Mouse (Mus musculus) layer of hippocampus, adult 2 months (tissue): Measurements from ENCODE around the gene Fuca1. TPM values are rescaled to one million over a fixed set of nuclear protein-coding genes. Genes with fewer than 3 reads are reported as not detected.

Experiments used
- DNase-seq, 2 experiments: peaks; one replicate each; pipeline ENCODE4 v3.0.0; 2022; ENCODE audit warnings: low spot score in 2 of 2
- H3K27ac ChIP-seq: fragments of 200-600 bp; 2 replicates; pipeline ENCODE4 v1.8.1; 2022
- H3K4me3 ChIP-seq: fragments of 200-600 bp; 2 replicates; pipeline ENCODE4 v1.8.1; 2022; ENCODE audit warnings: mild to moderate bottlenecking
- CTCF ChIP-seq: fragments of 200-600 bp; conservative IDR thresholded peaks from 2 replicates; pipeline ENCODE4 v1.8.1; 2022; ENCODE audit warnings: antibody characterized with exemption, mild to moderate bottlenecking, moderate library complexity
- total RNA-seq, 2 experiments: library from RNA; stranded (reverse); gene quantifications; 2 replicates each; pipeline ENCODE4 v1.2.3; 2021

Fuca1 gene
- total RNA-seq, 2 experiments from 2014 or later, result 39.4 to 39.7 TPM

DNA sequence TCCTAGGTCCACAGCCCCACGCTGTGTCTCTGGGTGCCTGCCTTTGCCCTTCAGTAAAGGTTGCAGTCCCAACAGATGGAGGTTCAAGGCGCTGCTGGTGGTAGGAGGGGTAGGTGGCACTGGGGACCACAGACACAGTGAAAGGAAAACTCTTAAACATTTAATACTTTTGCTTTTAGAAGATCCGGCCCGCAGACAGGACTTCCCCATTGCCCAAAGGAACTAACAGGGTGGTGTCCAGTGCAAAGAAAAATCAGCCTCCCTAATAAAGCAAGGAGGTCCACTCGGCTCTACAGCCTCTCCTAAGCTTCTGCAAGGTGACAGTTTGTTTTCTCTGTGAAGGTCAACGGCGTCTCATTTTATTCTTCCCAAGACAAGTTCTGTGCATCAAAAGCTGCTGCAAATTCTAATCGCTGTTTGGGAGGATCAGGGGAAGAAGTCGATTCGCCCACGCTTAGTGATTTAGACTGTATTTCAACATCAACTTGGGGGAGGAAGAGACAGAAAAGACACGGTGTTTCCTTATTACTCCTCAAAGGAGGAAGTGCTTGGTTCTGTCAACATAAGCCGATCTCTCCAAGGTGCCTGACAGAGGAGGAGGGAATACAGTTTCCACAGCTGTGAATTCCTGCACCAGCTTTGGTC lies 1.8 kb upstream of the Fuca1 start:
- H3K4me3 ChIP-seq, result no peak overlapping the region
- TF ChIP-seq CTCF, result no peak
- DNase-seq, result no peak
- H3K27ac ChIP-seq, result peak overlapping the region; percentile 36; the same call in 1 of the 2 replicates

DNA sequence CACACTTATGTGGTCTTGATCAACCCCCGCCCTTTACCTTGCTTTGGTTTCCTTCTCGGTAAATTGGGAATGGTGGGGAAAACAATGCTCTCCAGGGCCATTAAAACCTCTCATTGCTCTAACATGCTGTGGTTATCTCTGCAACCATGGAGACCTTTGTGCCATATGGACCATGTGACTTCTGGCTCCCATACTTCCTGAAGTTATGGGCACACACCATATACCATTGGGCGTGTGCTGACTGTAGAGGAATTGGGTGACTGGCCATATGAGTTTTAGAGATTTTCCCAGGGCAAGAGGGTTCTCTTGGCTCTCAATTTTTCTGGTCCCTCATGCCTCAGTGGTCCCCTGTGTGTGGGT lies 1.3 kb upstream of the Fuca1 start:
- Histone ChIP-seq H3K4me3 (no peak overlapping the region), H3K27ac (peak overlapping the region; percentile 36; the same call in 1 of the 2 replicates)
- no peak for DNase-seq
- no peak for TF ChIP-seq CTCF

DNA sequence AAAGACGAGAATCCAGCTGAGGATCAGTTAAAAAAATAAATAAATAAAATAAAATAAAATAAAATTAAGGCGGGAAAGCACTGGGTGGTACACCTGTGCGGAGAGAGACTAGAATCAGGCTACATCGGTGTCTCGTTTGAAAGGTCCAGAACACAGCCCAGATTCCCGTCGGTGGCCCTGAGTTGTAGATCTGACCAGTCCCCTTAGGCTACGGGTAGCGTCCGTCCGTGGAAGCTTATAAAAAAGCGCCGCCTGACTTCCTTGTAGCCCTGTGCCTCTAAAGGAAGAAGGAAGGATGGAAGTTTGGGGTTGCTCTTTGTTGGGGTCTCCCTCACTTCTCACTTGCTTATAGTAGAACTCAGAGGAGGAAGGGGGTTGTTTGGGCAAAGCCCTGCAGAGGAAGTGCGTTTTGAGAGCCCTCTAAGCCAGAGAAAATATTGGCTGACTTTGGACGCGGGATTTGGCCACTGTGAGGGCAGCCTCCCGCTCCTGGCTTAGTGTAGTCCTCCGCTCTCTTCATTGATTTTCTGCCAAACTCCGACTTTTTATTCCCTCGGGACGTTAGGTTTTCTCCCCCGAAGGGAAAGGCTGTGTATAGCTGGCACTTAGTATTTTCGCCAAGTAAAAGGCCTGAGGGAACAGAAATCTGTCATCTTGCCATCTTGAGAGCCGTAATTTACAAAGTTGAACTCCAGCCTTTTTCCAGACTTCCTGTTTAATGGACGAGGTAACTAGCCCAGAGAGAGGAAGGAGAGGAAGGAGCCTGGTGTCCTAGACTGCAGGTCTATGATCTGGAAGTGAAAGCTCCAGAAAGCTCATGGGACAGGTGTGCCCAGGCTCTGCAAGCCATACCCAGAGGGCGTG lies 954 bp downstream of the Fuca1 start:
- Histone ChIP-seq H3K27ac (peak overlapping the region; percentile 71; the same call in 1 of the 2 replicates), H3K4me3 (peak overlapping the region; percentile 94)
- TF ChIP-seq CTCF, result no peak
- no peak for DNase-seq

DNA sequence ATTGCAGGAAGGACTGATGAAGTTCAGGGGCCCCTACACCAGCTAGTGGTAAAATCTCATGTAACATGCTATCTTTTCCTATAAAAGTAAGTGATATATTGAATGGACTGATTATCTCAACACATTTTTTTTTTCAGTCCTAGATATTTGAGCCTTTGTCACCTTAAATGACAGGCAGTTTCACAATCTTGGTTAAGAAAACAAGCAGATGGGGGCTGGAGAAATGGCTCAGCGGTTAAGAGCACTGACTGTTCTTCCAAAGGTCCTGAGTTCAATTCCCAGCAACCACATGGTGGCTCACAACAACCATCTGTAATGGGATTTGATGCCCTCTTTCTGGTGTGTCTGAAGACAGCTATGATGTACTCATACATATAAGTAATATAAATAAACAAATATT lies 1.7 kb downstream of the Fuca1 start:
- H3K4me3 ChIP-seq, result no peak overlapping the region
- TF ChIP-seq CTCF, result no peak
- H3K27ac ChIP-seq, result no peak overlapping the region
- DNase-seq, result no peak

DNA sequence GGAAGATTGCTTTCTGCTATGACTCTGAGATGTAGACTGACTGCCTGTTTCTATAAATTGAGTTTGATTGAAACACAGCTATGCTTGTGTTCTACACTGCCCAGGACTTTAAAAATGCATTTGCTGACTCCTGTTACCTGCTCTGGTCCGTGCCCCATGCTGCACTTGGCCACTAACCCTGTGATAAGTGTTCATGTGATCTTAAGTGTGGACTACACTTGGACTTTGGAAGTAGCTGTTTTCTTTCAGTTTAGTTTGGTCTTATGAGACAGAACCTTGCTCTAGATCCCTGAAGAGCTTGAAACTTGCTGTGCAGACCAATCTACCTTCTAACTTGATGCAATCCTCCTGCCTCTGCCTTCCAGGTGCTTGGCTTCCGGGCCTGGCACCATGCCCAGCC lies 3.9 kb downstream of the Fuca1 start:
- TF ChIP-seq CTCF, result no peak
- Histone ChIP-seq H3K4me3 (no peak overlapping the region), H3K27ac (no peak overlapping the region)
- no peak for DNase-seq

DNA sequence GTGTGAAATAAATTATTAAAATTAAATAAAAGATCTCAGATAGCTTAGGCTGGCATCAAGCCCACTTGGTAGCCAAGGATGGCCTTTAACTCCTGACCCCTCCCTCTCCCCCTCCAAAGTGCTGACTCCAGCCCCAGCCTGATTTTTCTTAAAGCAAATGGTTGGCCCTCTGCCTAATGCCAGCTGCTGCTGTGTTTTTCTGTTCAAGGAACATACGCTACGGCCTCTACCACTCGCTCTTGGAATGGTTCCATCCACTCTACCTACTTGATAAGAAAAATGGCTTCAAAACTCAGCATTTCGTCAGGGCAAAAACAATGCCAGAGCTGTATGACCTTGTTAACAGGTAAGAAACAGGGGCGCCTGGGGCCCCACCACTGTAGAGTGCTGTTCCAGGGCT lies 4.8 kb downstream of the Fuca1 start:
- DNase-seq, result no peak
- peak overlapping the region; percentile 58; the same call in 1 of the 2 replicates for H3K27ac ChIP-seq
- no peak overlapping the region for H3K4me3 ChIP-seq
- TF ChIP-seq CTCF, result no peak

DNA sequence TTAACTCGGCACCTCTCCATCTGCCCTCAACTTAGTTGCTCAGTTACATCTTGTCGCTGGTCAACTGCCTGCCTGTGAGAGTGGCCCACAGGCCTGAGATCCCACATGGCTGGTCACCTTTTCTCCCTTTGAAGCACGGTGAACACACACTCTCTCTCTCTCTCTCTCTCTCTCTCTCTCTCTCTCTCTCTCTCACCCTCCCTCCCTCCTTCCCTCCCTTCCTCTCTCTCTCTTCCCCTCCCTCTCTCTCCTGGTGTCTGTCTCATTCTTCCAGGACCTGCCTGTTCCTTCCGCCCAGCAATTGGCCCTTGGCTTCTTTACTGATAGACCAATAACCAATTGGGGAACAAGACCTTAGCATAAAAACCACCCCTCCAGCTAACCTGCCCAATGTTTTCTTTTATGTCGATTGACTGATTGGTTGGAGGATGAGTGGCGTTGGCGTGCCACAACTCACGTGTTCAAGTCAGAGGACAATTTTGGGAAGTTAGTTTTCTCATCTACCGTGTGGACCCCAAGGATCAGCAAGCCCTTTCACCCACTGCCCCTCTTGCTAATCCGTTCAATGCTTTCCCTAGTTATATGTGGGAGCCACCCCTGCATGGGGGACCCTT lies 5.8 kb downstream of the Fuca1 start:
- Histone ChIP-seq H3K4me3 (no peak overlapping the region), H3K27ac (no peak overlapping the region)
- DNase-seq, result no peak
- no peak for TF ChIP-seq CTCF

DNA sequence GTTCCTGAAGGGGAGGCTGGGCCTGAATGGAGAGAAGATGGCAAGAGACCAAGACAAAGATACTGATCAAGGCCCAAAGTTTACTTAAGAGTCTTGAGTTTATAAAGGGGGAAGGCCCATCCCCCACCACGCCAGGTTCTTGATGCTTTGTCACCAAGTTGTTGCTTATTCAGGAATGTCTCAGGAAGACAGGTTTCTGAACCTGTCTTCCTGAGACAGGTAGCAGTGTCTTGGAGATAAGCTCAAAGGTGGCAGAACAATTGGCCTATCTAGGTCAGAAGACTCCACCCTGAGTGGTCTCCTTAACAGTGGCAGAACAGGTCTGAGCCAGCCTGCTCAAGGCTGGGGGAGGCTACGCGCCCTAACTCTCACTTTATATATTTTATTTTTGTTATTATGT lies 6.3 kb downstream of the Fuca1 start:
- no peak overlapping the region for H3K27ac ChIP-seq
- no peak overlapping the region for H3K4me3 ChIP-seq
- DNase-seq, result no peak
- no peak for TF ChIP-seq CTCF

DNA sequence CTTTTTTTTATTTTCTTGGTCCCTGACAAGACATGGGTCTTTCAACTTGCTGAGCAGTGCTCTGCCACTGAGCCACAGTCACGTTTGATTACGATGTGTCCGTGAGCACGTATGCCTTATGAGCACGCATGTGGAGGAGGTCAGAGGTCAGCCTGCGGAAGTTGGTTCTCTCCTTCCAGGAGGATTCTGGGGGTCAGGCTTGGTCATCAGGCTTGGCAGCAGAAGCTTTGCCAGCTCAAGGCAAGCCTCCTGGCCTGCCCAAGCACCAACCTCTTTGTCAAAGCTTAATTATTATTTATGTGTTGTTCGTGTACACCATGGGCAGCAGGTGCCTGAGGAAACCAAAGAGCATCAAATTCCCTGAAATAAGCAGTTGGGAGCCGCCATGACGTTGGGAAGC lies 7.8 kb downstream of the Fuca1 start:
- DNase-seq, result no peak
- Histone ChIP-seq H3K4me3 (no peak overlapping the region), H3K27ac (no peak overlapping the region)
- no peak for TF ChIP-seq CTCF

DNA sequence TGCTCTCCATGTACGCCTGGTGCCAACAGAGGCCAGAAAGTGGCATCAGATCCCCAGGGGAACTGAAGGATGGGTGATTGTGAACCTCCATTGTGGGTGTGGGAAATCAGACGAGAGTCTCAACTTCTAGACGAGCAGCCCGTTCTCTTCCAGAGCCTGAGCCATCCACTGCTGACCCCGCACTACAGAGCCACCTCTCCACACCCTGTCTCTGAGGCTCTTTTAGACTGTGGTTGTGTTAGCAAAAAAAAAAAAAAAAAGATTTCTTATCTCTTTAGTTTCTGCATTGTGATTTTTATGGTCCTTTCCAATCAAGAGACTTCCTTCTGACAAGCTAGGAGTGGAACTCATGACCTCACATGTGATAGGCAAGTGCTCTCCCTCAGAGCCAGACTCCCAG lies 8.9 kb downstream of the Fuca1 start:
- Histone ChIP-seq H3K4me3 (no peak overlapping the region), H3K27ac (no peak overlapping the region)
- no peak for DNase-seq
- TF ChIP-seq CTCF, result no peak

DNA sequence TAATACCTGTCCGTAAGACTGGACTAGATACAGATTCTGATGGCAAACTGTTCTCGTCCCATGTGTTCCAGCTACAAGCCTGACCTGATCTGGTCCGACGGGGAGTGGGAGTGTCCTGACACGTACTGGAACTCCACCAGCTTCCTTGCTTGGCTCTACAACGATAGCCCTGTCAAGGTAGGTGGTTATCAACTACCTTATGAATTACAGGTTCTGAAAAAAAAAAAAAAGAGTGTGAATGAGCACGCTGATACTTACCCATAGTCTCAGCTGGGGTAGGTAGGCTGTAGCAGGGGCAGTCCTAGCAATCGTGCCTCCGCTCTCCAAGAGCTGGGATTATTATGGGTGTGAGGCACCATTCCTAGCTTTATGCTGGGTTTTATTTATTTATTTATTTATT lies 9.3 kb downstream of the Fuca1 start:
- no peak for TF ChIP-seq CTCF
- Histone ChIP-seq H3K27ac (no peak overlapping the region), H3K4me3 (no peak overlapping the region)
- no peak for DNase-seq

DNA sequence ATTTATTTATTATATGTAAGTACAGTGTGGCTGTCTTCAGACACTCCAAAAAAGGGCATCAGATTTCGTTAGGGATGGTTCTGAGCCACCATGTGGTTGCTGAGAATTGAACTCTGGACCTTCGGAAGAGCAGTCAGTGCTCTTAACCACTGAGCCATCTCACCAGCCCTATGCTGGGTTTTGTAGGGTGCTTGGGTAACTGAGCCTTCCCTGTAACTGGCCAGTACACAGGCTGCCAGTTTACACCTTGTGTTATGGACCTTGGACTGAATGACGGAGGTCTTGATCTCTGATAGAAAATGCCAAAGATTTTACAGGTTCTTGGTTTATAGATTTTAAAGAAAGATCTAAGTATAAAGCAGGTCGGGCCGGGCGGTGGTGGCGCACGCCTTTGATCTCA lies 9.7 kb downstream of the Fuca1 start:
- TF ChIP-seq CTCF, result no peak
- no peak overlapping the region for H3K27ac ChIP-seq
- no peak overlapping the region for H3K4me3 ChIP-seq
- DNase-seq, result no peak

DNA sequence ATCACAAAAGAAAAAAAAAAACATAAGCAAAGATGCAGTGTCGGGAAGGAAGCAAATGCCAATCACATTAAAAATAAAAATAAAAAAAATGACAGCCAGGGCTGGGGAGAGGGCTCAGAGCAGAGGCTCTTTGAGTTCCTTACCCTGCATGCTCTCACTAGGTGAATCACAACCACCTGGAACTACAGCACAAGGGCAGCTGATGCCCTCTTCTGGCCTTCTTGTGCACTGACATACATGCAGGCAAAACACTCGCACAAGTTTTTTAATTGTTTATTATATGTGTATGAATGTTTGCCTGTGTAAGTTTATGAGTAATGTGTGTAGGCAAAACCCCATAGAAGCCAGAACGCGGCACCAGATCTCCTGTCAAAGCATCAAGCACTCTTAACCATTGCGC lies 11.3 kb downstream of the Fuca1 start:
- no peak for DNase-seq
- peak; percentile 82 for TF ChIP-seq CTCF

More for the DNA sequence above, 11.3 kb downstream of the Fuca1 start:
- no peak overlapping the region for H3K27ac ChIP-seq
- no peak overlapping the region for H3K4me3 ChIP-seq
